Mouse (Mus musculus) embryo, embryonic 11.5 days (tissue): ENCODE measurements around the gene Sobp.

Experiments used
- DNase-seq: peaks from one replicate; pipeline ENCODE4 v3.0.0-alpha.2; 2012; ENCODE audit warnings: low read depth, low spot score

The Sobp gene

DNA sequence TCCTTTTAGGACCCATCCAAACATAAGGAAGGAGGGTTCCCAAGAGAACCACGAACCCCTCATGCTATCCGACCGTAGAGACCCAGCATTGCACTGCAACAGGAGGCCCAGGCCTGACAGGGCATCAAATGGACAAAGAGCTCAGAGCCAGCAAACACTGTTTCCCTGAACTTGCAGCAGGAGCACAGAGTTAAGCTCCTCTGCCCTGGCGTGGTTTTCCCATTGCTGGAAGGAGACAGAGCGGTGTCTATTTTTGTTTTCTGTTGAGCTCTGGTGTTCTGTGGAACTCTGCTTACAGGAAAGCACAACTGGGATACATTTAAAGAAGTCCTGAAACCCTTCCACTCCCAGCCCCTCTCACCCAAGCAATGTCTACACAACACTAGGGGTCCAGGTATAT is 15.0 kb downstream of the Sobp start:
- no peak for DNase-seq

DNA sequence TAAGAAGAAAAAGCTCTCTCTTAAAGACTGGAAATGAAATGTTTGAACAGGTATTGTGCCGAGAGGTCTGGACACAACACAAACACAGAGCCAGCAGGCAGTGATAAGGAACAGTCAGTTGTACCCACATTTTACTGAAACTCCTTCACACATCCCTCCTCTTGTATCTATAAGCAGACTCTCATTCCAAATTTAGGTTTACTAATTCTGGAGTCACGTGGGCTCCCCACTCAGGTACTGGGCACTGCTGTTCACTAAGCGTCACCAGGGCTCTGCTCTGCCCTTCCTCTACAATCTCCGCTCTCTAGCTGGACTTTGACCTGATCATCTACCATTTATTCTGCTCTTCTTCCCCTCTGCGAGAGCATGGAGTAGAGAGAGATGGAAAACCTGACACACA is 15.4 kb downstream of the Sobp start:
- no peak for DNase-seq

GRCm38 (mm10) chr10:43155046-43155560 is 19.2 kb downstream of the Sobp start:
- DNase-seq, result peak; percentile 76

- no peak for DNase-seq
These were observed 21.7 kb downstream of the Sobp start for GRCm38 (mm10) chr10:43152643-43153042.

- no peak for DNase-seq
These were observed 25.9 kb downstream of the Sobp start for GRCm38 (mm10) chr10:43148456-43148855.

DNA sequence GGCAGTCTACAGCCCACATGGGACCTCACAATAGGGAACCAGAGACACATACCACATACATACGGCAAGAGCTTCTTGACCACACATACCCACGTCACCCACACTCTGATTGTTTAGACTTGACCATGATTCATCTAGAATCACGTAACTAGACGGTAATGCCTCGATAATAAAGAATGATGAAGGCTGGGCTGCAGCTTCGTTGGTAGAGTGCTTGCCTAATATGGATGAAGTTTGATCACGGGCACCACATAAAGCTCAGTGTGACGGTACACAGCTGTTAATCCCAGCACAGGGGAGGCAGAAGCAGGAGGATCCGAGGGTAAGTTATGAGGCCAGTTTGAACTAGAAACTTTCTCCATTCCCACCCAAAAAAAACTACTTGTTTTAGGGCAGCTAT is 31.2 kb downstream of the Sobp start:
- DNase-seq, result no peak

GRCm38 (mm10) chr10:43134027-43134426 is 40.3 kb downstream of the Sobp start:
- no peak for DNase-seq

DNA sequence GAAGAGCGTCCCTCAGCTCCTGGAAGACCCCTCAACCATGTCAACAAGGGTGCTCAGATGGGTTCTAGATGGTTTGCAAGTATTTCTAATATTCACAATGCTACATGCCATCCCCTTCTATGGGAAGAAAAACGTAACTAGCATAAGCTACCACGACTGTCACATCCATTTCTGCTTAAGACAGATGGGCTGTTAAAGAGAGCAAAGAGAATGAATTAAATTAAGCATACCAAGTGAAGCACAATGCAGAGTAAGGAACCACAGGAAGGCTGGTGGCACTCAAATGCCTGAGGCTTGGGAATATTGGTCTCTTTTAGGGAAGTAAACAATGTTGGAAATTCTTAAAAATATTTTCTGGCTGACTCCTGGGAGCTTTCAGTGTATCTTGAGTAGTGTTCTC is 45.6 kb downstream of the Sobp start:
- no peak for DNase-seq

DNA sequence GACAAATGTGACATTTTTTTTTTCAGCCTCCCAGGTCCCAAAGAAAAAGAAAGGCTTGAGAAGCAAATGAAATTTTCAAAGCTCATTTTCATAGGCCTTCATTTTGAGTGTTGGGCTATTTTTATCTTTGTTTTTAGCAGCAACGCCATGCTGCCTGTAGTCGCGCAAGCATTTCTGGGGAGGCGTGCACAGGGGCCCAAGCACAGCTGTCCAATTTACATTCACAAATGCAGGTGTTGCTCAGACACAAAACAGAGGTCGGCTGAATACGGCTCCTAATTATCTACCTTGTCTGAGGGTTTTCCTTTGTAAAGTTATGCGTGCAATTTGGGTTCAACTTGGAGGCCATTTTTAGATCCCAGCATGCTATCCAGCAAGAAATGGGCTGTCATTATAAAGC is 49.8 kb downstream of the Sobp start:
- DNase-seq, result no peak

GRCm38 (mm10) chr10:43124156-43124555 is 50.2 kb downstream of the Sobp start:
- no peak for DNase-seq

DNA sequence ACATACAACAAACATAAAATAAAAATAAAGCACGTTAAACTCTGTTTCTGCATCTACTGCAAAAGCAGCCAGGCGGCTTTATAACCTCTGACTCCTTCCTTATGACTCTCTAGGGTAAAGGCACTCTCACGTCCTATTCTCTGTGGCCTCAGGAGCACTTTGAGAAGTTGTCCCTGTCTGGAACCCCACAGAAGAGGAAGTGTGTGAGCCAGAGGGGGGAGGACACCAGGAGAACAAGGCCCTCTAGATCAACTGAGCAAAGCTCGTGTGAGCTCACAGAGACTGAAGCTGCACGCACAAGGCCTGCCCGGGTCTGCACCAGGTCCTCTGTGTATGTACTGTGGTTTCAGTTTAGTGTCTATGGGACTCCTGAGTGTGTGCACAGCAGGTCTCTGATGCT is 50.9 kb downstream of the Sobp start:
- no peak for DNase-seq

DNA sequence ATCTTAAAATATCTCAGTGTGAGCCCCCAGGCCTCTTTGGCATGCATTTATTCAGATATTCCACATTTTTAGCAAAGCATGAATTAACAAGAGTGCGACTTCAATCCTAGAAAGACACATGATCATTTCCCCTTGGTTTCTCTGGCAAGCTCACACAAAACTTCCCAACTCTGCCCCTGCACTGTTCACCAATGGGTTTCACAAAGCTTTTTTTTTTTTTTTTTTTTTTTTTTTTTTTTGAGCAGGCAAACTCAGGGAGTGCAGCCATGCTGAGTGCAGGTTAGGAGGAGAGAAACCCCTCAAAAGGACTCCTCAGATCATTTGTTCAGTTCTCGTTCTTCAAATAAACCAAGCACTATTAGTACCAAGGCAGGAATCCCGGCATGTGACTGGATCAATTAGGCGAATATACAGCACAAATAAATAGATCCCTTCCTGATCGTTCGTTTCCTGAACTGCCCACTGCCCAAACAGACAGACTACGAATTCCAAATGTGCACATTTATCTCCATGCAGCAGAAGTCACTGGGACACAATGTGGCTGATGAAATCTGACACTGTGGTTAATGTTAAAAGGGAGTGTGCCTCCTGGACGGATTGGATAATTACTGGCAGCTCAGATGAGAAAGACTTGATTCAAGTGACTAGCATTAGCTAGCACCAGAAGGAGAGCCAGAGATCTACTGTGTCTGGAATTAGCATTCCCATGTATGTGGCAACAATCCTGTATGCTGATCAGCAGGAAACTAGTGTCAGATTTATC is 53.5 kb downstream of the Sobp start:
- no peak for DNase-seq

GRCm38 (mm10) chr10:43116083-43116927 is 58.0 kb downstream of the Sobp start:
- no peak for DNase-seq

- no peak for DNase-seq
These were observed 62.0 kb downstream of the Sobp start for GRCm38 (mm10) chr10:43112296-43112695.

- DNase-seq, result no peak
These were observed 67.7 kb downstream of the Sobp start for GRCm38 (mm10) chr10:43106616-43107015.

GRCm38 (mm10) chr10:43106196-43106595 is 68.1 kb downstream of the Sobp start:
- DNase-seq, result no peak

GRCm38 (mm10) chr10:43100513-43100912 is 73.8 kb downstream of the Sobp start:
- no peak for DNase-seq

GRCm38 (mm10) chr10:43099229-43099628 is 75.1 kb downstream of the Sobp start:
- DNase-seq, result no peak

DNA sequence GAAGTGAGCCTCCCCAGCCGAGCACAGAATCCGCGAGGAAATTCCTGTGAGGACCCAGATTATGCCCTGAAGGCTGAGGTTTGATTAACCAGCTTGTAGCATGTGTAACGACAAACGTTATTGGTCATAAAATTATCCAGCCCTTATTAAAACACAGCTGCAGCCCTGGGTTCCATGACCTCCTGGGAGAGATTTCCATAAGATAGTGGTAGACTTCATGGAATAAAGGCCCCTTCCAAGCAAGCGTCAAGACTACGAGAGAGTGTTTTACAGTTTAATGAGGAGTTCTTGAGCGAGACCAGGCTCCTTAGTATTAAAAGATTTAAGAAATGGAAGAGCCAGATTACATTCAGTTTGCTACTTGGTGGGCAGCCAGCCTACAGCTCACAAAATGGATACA is 76.6 kb downstream of the Sobp start:
- DNase-seq, result no peak

- no peak for DNase-seq
These were observed 77.7 kb downstream of the Sobp start for GRCm38 (mm10) chr10:43096614-43097013.

GRCm38 (mm10) chr10:43094537-43094936 is 79.8 kb downstream of the Sobp start:
- no peak for DNase-seq

- no peak for DNase-seq
These were observed 80.9 kb downstream of the Sobp start for GRCm38 (mm10) chr10:43093440-43093839.

DNA sequence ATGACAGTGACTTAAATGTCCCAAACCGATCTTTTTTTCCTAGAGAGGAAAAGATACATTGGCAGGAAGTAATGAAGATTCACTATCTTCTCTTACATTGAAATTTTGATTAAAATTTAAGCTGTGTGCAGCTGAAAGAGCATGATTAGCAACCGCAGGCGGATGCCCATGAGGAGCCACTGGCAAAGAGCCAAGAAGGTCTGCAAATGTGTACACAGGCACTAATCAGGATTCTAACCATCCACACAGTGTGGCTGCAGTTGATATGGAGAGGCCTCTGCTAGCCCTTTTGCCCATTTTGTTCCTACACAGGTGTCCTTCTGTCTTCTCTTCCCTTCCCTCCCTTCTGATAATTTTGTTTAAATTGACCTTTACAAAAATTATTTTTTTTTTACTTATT is 84.3 kb downstream of the Sobp start:
- no peak for DNase-seq
